ENCODE assay signal across 8 mouse cellular contexts in genomic region chrX:75095369-75096162, GRCm38 (mm10). TPM values are rescaled to one million over a fixed set of nuclear protein-coding genes. Genes with fewer than 3 reads are reported as not detected.
DNase-seq lines count a peak whose midpoint lies in the region; ATAC-seq and TF ChIP-seq lines count a peak whose summit lies in the region.

Gene Dkc1, plus strand, starts transcription at chrX:75095854.

- peak; percentile 99 for ATAC-seq in frontal cortex, adult (ENCODE audit: low TSS enrichment)
- ATAC-seq in lung, postnatal 0 days, result peak; percentile 99

- peak within 1 kb of the TSS; percentile 56 for H3K4me2 ChIP-seq in lung, postnatal 0 days (replicated peaks; ENCODE audit: low read depth, low read length)

- H3K9ac ChIP-seq in lung, postnatal 0 days (replicated peaks; ENCODE audit: low read depth), result 0 out of 2 replicates have a peak within 1 kb of the TSS, but pooled peaks have one; percentile 19

- H3K27me3 ChIP-seq in hindbrain, embryonic 10.5 days (ENCODE audit: insufficient read depth, poor library complexity, severe bottlenecking), result no peaks in the 10 kb centered on the region
- H3K27me3 ChIP-seq in lung, postnatal 0 days (replicated peaks; ENCODE audit: insufficient read depth, low read length), result no peaks in the 10 kb centered on the region

- 0 out of 2 replicates have a peak, but pooled peaks cover 4% of the 10 kb centered on the region for H3K9me3 ChIP-seq in hindbrain, embryonic 10.5 days
- no peaks in the 10 kb centered on the region for H3K9me3 ChIP-seq in lung, postnatal 0 days (ENCODE audit: low read length)

- TF ChIP-seq EP300 in lung, postnatal 0 days (IDR thresholded peaks at IDR 0.05), result no peak; the same call in 1 of the 2 replicates

- H3K27ac ChIP-seq in hindbrain, embryonic 10.5 days, result peak within 1 kb of the TSS; percentile 86
- H3K27ac ChIP-seq in lung, postnatal 0 days (ENCODE audit: low read length), result peak within 1 kb of the TSS; percentile 72

- 21% methylated on average over 29 of the region's 29 CpGs for WGBS in hindbrain, embryonic 10.5 days
- 14% methylated on average over 29 of the region's 29 CpGs for WGBS in lung, postnatal 0 days

- H3K36me3 ChIP-seq in hindbrain, embryonic 10.5 days, result peaks cover 23% of the 10 kb centered on the region
- H3K36me3 ChIP-seq in lung, postnatal 0 days (ENCODE audit: insufficient read depth, low read length), result no peaks in the 10 kb centered on the region

- TF ChIP-seq CTCF in lung, postnatal 0 days (IDR thresholded peaks at IDR 0.05), result no peak

- no peaks in the 10 kb centered on the region; the same call in 1 of the 2 replicates for H3K4me1 ChIP-seq in hindbrain, embryonic 10.5 days (replicated peaks)
- H3K4me1 ChIP-seq in lung, postnatal 0 days (ENCODE audit: insufficient read depth, low read depth, low read length), result no peaks in the 10 kb centered on the region

- peak; percentile 85 for DNase-seq in MN1 (ENCODE audit: low spot score)
- peak; percentile 93 for DNase-seq in cerebellum, adult 9-10 months
- DNase-seq in hindbrain, embryonic 10.5 days (ENCODE audit: low spot score), result peak; percentile 91
- DNase-seq in layer of hippocampus, adult 9-11 months, result peak; percentile 96
- peak; percentile 95 for DNase-seq in lung, postnatal 0 days (ENCODE audit: low spot score)
- peak; percentile 80 for DNase-seq in ovary, postnatal 14 days (ENCODE audit: low spot score)
- peak; percentile 94 for DNase-seq in thymus, postnatal 14 days

- H3K4me3 ChIP-seq in hindbrain, embryonic 10.5 days, result peak within 1 kb of the TSS; percentile 62
- H3K4me3 ChIP-seq in lung, postnatal 0 days (ENCODE audit: low read depth, low read length), result peak within 1 kb of the TSS; percentile 47

RNA-seq across cellular contexts. Expression of gene Dkc1, which starts in this region (rescaled TPM):
- 108 and 212 TPM in 2 replicates for polyA plus RNA-seq in hindbrain, embryonic 10.5 days (2016; fragmentation: Nextera tagmentation; extraction: Ambion mirVana)
- 28.8 and 31.6 TPM in 2 replicates for polyA plus RNA-seq in lung, postnatal 0 days (2015; fragmentation: Nextera tagmentation; extraction: Ambion mirVana)

Comparison
In these comparisons a context has a peak if more than half of its experiments do, and no peak if none do; other contexts are left out.
1. Peak in every context shown above with its lines: DNase-seq, ATAC-seq, H3K4me3 ChIP-seq and H3K27ac ChIP-seq.